Mouse (Mus musculus) MEL (cell line): ENCODE measurements around the gene Gm20441. TPM values are rescaled to one million over a fixed set of nuclear protein-coding genes. Genes with fewer than 3 reads are reported as not detected.

Experiments
- DNase-seq: peaks from one replicate; pipeline ENCODE4 v3.0.0; 2011; ENCODE audit warnings: low read depth, low spot score
- H3K27ac ChIP-seq: 2 replicates; pipeline ENCODE4 v1.5.1; 2012; ENCODE audit warnings: low read depth, mild to moderate bottlenecking, control low read depth, low read length, moderate library complexity; ENCODE audit not compliant: control insufficient read depth
- H3K27me3 ChIP-seq, 2 experiments: fragments of 150-350 bp in 1 of 2; sonication (generic) in 1 of 2; 2 replicates each; pipeline ENCODE4 v1.6.1; 2012; ENCODE audit warnings: low read length in 2 of 2, mild to moderate bottlenecking in 2 of 2, improper control_type of control experiment in 1 of 2, moderate library complexity in 1 of 2; ENCODE audit not compliant: insufficient read depth in 2 of 2, control insufficient read depth in 1 of 2
- H3K36me3 ChIP-seq, 2 experiments: 2 replicates each; pipeline ENCODE4 v1.6.1; 2012 to 2014; ENCODE audit warnings: low read length in 2 of 2, improper control_type of control experiment in 1 of 2, inconsistent platforms in 1 of 2, mild to moderate bottlenecking in 1 of 2; ENCODE audit not compliant: insufficient read depth in 2 of 2, control insufficient read depth in 1 of 2
- H3K4me1 ChIP-seq, 2 experiments: fragments of 150-350 bp in 1 of 2; sonication (generic) in 1 of 2; 2 replicates each; pipeline ENCODE4 v1.6.1; 2012; ENCODE audit warnings: low read length in 2 of 2, improper control_type of control experiment in 1 of 2, mild to moderate bottlenecking in 1 of 2; ENCODE audit not compliant: insufficient read depth in 2 of 2, control insufficient read depth in 1 of 2
- H3K4me3 ChIP-seq, 2 experiments: fragments of 150-350 bp in 1 of 2; sonication (generic) in 1 of 2; 2 replicates each; pipeline ENCODE4 v1.5.1; 2012; ENCODE audit warnings: low read depth in 2 of 2, low read length in 2 of 2, mild to moderate bottlenecking in 2 of 2, moderate library complexity in 2 of 2, control low read depth in 1 of 2, improper control_type of control experiment in 1 of 2; ENCODE audit not compliant: control insufficient read depth in 1 of 2, insufficient read depth in 1 of 2
- H3K79me2 ChIP-seq: 2 replicates; pipeline ENCODE4 v1.6.1; 2012; ENCODE audit warnings: mild to moderate bottlenecking, low read length, moderate library complexity; ENCODE audit not compliant: control insufficient read depth, poor library complexity, insufficient read depth
- H3K9ac ChIP-seq: 2 replicates; pipeline ENCODE4 v1.6.1; 2012; ENCODE audit warnings: low read depth, mild to moderate bottlenecking, control low read depth, low read length, moderate library complexity; ENCODE audit not compliant: control insufficient read depth, poor library complexity, severe bottlenecking
- H3K9me3 ChIP-seq: fragments of 150-350 bp; sonication (generic); replicated peaks from 2 replicates; pipeline ENCODE4 v1.6.1; 2012; ENCODE audit warnings: mild to moderate bottlenecking, low read length, improper control_type of control experiment, moderate library complexity; ENCODE audit not compliant: insufficient read depth
- BHLHE40 ChIP-seq: IDR thresholded peaks from 2 replicates; pipeline ENCODE4 v1.6.1; 2012; ENCODE audit warnings: low read depth, mild to moderate bottlenecking, inconsistent platforms, low read length, improper control_type of control experiment, borderline replicate concordance
- CHD1 ChIP-seq: IDR thresholded peaks from 2 replicates; pipeline ENCODE4 v1.6.1; 2012; ENCODE audit warnings: low read depth, mild to moderate bottlenecking, inconsistent platforms, low read length, improper control_type of control experiment
- CHD2 ChIP-seq: IDR thresholded peaks from 2 replicates; pipeline ENCODE4 v1.6.1; 2011; ENCODE audit warnings: low read length, improper control_type of control experiment
- CTCF ChIP-seq, 3 experiments: IDR thresholded peaks in 2 of 3; conservative IDR thresholded peaks in 1 of 3; 2 replicates each; pipeline ENCODE4 v1.5.1; 2011 to 2012; ENCODE audit warnings: low read length in 3 of 3, low read depth in 2 of 3, mild to moderate bottlenecking in 2 of 3, improper control_type of control experiment in 1 of 3, inconsistent platforms in 1 of 3, mixed read lengths in 1 of 3, moderate library complexity in 1 of 3; ENCODE audit not compliant: control insufficient read depth in 1 of 3, insufficient read depth in 1 of 3, poor library complexity in 1 of 3, severe bottlenecking in 1 of 3
- E2F4 ChIP-seq: IDR thresholded peaks from 2 replicates; pipeline ENCODE4 v1.6.1; 2011; ENCODE audit warnings: low read depth, low read length, improper control_type of control experiment, borderline replicate concordance
- ELF1 ChIP-seq: IDR thresholded peaks from 2 replicates; pipeline ENCODE4 v1.6.1; 2014; ENCODE audit warnings: low read depth, mild to moderate bottlenecking, inconsistent platforms, low read length, improper control_type of control experiment, moderate library complexity
- EP300 ChIP-seq, 2 experiments: IDR thresholded peaks; 2 replicates each; pipeline ENCODE4 v1.6.1; 2011; ENCODE audit warnings: improper control_type of control experiment in 2 of 2, low read length in 2 of 2, low read depth in 1 of 2, mild to moderate bottlenecking in 1 of 2
- ETS1 ChIP-seq: IDR thresholded peaks from 2 replicates; pipeline ENCODE4 v1.6.1; 2012; ENCODE audit warnings: low read depth, mild to moderate bottlenecking, inconsistent platforms, low read length, improper control_type of control experiment, moderate library complexity
- GABPA ChIP-seq: IDR thresholded peaks from 2 replicates; pipeline ENCODE4 v1.6.1; 2012; ENCODE audit warnings: low read depth, mild to moderate bottlenecking, inconsistent platforms, low read length, improper control_type of control experiment, moderate library complexity
- GATA1 ChIP-seq: IDR thresholded peaks from 2 replicates; pipeline ENCODE4 v1.6.1; 2011; ENCODE audit warnings: low read depth, low read length, improper control_type of control experiment
- HCFC1 ChIP-seq: IDR thresholded peaks from 2 replicates; pipeline ENCODE4 v1.6.1; 2012; ENCODE audit warnings: low read depth, mild to moderate bottlenecking, inconsistent platforms, low read length, improper control_type of control experiment, moderate library complexity
- JUND ChIP-seq: IDR thresholded peaks from 2 replicates; pipeline ENCODE4 v1.6.1; 2011; ENCODE audit warnings: low read depth, mild to moderate bottlenecking, improper control_type of control experiment, low read length
- KAT2A ChIP-seq: conservative IDR thresholded peaks from 2 replicates; pipeline ENCODE4 v1.6.1; 2012; ENCODE audit warnings: low read depth, low read length, improper control_type of control experiment, inconsistent platforms
- MAFK ChIP-seq: IDR thresholded peaks from 2 replicates; pipeline ENCODE4 v1.6.1; 2011; ENCODE audit warnings: low read depth, mild to moderate bottlenecking, low read length, improper control_type of control experiment, borderline replicate concordance
- MAZ ChIP-seq: IDR thresholded peaks from 2 replicates; pipeline ENCODE4 v1.6.1; 2012; ENCODE audit warnings: low read depth, mild to moderate bottlenecking, inconsistent platforms, low read length, improper control_type of control experiment
- MEF2A ChIP-seq: IDR thresholded peaks from 2 replicates; pipeline ENCODE4 v1.6.1; 2014; ENCODE audit warnings: low read depth, mild to moderate bottlenecking, inconsistent platforms, low read length, improper control_type of control experiment; ENCODE audit not compliant: poor library complexity, insufficient replicate concordance, severe bottlenecking; ENCODE audit errors: extremely low read depth
- NELFE ChIP-seq: IDR thresholded peaks from 2 replicates; pipeline ENCODE4 v1.6.1; 2011; ENCODE audit warnings: low read depth, low read length, improper control_type of control experiment
- NRF1 ChIP-seq: IDR thresholded peaks from 2 replicates; pipeline ENCODE4 v1.6.1; 2014; ENCODE audit warnings: low read depth, mild to moderate bottlenecking, inconsistent platforms, low read length, improper control_type of control experiment, moderate library complexity; ENCODE audit not compliant: poor library complexity, insufficient read depth, severe bottlenecking
- POLR2A ChIP-seq, 2 experiments: IDR thresholded peaks; 2 replicates each; pipeline ENCODE4 v1.6.1; 2011 to 2012; ENCODE audit warnings: low read length in 2 of 2, mild to moderate bottlenecking in 2 of 2, control low read depth in 1 of 2, improper control_type of control experiment in 1 of 2, low read depth in 1 of 2, moderate library complexity in 1 of 2; ENCODE audit not compliant: control insufficient read depth in 1 of 2, insufficient read depth in 1 of 2, poor library complexity in 1 of 2
- POLR2AphosphoS5 ChIP-seq: IDR thresholded peaks from 2 replicates; pipeline ENCODE4 v1.6.1; 2012; ENCODE audit warnings: low read depth, borderline replicate concordance, mild to moderate bottlenecking, inconsistent platforms, low read length, moderate library complexity, mixed read lengths
- RAD21 ChIP-seq: IDR thresholded peaks from 2 replicates; pipeline ENCODE4 v1.6.1; 2011; ENCODE audit warnings: mild to moderate bottlenecking, low read depth, low read length, improper control_type of control experiment
- SIN3A ChIP-seq: IDR thresholded peaks from 2 replicates; pipeline ENCODE4 v1.6.1; 2012; ENCODE audit warnings: low read length, improper control_type of control experiment, inconsistent platforms
- SMC3 ChIP-seq: IDR thresholded peaks from 2 replicates; pipeline ENCODE4 v1.6.1; 2011; ENCODE audit warnings: low read depth, low read length, improper control_type of control experiment
- TCF12 ChIP-seq: IDR thresholded peaks from 2 replicates; pipeline ENCODE4 v1.6.1; 2014; ENCODE audit warnings: low read depth, mild to moderate bottlenecking, inconsistent platforms, low read length, improper control_type of control experiment, moderate library complexity
- USF1 ChIP-seq: IDR thresholded peaks from 2 replicates; pipeline ENCODE4 v1.6.1; 2014; ENCODE audit warnings: low read depth, mild to moderate bottlenecking, inconsistent platforms, low read length, improper control_type of control experiment, moderate library complexity
- USF2 ChIP-seq, 2 experiments: IDR thresholded peaks; 2 replicates each; pipeline ENCODE4 v1.6.1; 2011 to 2012; ENCODE audit warnings: improper control_type of control experiment in 2 of 2, low read length in 2 of 2, borderline replicate concordance in 1 of 2, inconsistent platforms in 1 of 2, low read depth in 1 of 2, mild to moderate bottlenecking in 1 of 2; ENCODE audit not compliant: insufficient read depth in 1 of 2
- ZC3H11A ChIP-seq: IDR thresholded peaks from 2 replicates; pipeline ENCODE4 v1.6.1; 2012; ENCODE audit warnings: low read depth, mild to moderate bottlenecking, inconsistent platforms, low read length, improper control_type of control experiment
- ZKSCAN1 ChIP-seq: IDR thresholded peaks from 2 replicates; pipeline ENCODE4 v1.6.1; 2012; ENCODE audit warnings: low read depth, mild to moderate bottlenecking, inconsistent platforms, low read length, improper control_type of control experiment, moderate library complexity
- ZMIZ1 ChIP-seq: IDR thresholded peaks from 2 replicates; pipeline ENCODE4 v1.6.1; 2012; ENCODE audit warnings: low read depth, mild to moderate bottlenecking, inconsistent platforms, low read length, improper control_type of control experiment, moderate library complexity
- ZNF384 ChIP-seq: IDR thresholded peaks from 2 replicates; pipeline ENCODE4 v1.6.1; 2012; ENCODE audit warnings: low read depth, mild to moderate bottlenecking, inconsistent platforms, low read length, improper control_type of control experiment
- polyA plus RNA-seq, 2 experiments: library from polyadenylated mRNA; stranded (reverse) in 1 of 2; unstranded in 1 of 2; fragments of >175 nt in 1 of 2; fragments of >200 nt in 1 of 2; gene quantifications; 2 replicates each; pipeline versions ENCODE4 v1.2.1 to v1.2.4; 2012; ENCODE audit warnings: low replicate concordance in 2 of 2, low read depth in 1 of 2; ENCODE audit not compliant: insufficient read length in 2 of 2, insufficient read depth in 1 of 2, missing spikeins in 1 of 2
- total RNA-seq: library from RNA; depleted of rRNA; stranded (reverse); fragments of 300-350 nt; gene quantifications from 2 replicates; pipeline ENCODE4 v1.2.3, GENCODE M21; 2012

The Gm20441 gene
- total and polyA plus RNA-seq, 3 experiments, result not detected

- peaks cover 17% of the 10 kb centered on the region for H3K79me2 ChIP-seq
- H3K27ac ChIP-seq, result no peak overlapping the region
- no peaks in the 10 kb centered on the region for H3K27me3 ChIP-seq
- DNase-seq, result no peak
- H3K4me3 ChIP-seq, result no peak overlapping the region
- no peak overlapping the region for H3K9ac ChIP-seq
- TF ChIP-seq CHD1 (no peak), RAD21 (no peak), USF1 (no peak), E2F4 (no peak), POLR2A (IDR thresholded peaks at IDR 0.05; ENCODE audit: control insufficient read depth in 1 of 2, insufficient read depth in 1 of 2, low read depth in 1 of 2, low read length in 2 of 2, poor library complexity in 1 of 2) (no peak), KAT2A (no peak), EP300 (IDR thresholded peaks at IDR 0.05; ENCODE audit: low read depth in 1 of 2, low read length in 2 of 2) (no peak), GABPA (no peak), ETS1 (no peak), CTCF (IDR thresholded peaks at IDR 0.05 in 2 of 3, conservative IDR thresholded peaks at IDR 0.05 in 1 of 3; ENCODE audit: control insufficient read depth in 1 of 3, insufficient read depth in 1 of 3, low read depth in 2 of 3, low read length in 3 of 3, poor library complexity in 1 of 3, severe bottlenecking in 1 of 3) (no peak), GATA1 (no peak), ZNF384 (no peak), MEF2A (no peak), ZKSCAN1 (no peak)
- peaks cover 2 to 8% of the 10 kb centered on the region in 2 experiments for H3K36me3 ChIP-seq
- no peaks in the 10 kb centered on the region for H3K4me1 ChIP-seq
- no peaks in the 10 kb centered on the region for H3K9me3 ChIP-seq
Observed at GRCm38 (mm10) chr10:75756719-75757118, 24.0 kb downstream of the Gm20441 start.

- Histone ChIP-seq H3K27ac (no peak overlapping the region), H3K36me3 (peaks cover 0 to 17% of the 10 kb centered on the region in 2 experiments; a peak in 2 of 4 replicates), H3K9me3 (no peaks in the 10 kb centered on the region), H3K79me2 (no peaks in the 10 kb centered on the region), H3K9ac (no peak overlapping the region), H3K27me3 (no peaks in the 10 kb centered on the region), H3K4me3 (no peak overlapping the region), H3K4me1 (no peaks in the 10 kb centered on the region)
- DNase-seq, result peak; percentile 78
- TF ChIP-seq MAZ (no peak), NRF1 (no peak), ZNF384 (peak; percentile 77), SIN3A (peak; percentile 41), ELF1 (no peak), HCFC1 (no peak), CHD2 (no peak), JUND (no peak), SMC3 (peak; percentile 95), CTCF (IDR thresholded peaks at IDR 0.05 in 2 of 3, conservative IDR thresholded peaks at IDR 0.05 in 1 of 3; ENCODE audit: control insufficient read depth in 1 of 3, insufficient read depth in 1 of 3, low read depth in 2 of 3, low read length in 3 of 3, poor library complexity in 1 of 3, severe bottlenecking in 1 of 3) (peak; percentile 87 to 96 (median 95)), RAD21 (peak; percentile 79), NELFE (no peak), BHLHE40 (no peak), USF2 (IDR thresholded peaks at IDR 0.05; ENCODE audit: borderline replicate concordance in 1 of 2, insufficient read depth in 1 of 2, low read depth in 1 of 2, low read length in 2 of 2) (no peak), ZC3H11A (peak; percentile 74), ETS1 (no peak), TCF12 (no peak), POLR2AphosphoS5 (no peak), ZMIZ1 (no peak), USF1 (no peak), MAFK (no peak)
Observed at GRCm38 (mm10) chr10:75744017-75744416, 36.7 kb downstream of the Gm20441 start.
